Mouse (Mus musculus): ENCODE data around the gene Ahsg. TPM values are rescaled to one million over a fixed set of nuclear protein-coding genes. Genes with fewer than 3 reads are reported as not detected.

Ahsg gene
- polyA plus RNA-seq, 1 experiment from 2014 or later: 59.9 TPM

DNA sequence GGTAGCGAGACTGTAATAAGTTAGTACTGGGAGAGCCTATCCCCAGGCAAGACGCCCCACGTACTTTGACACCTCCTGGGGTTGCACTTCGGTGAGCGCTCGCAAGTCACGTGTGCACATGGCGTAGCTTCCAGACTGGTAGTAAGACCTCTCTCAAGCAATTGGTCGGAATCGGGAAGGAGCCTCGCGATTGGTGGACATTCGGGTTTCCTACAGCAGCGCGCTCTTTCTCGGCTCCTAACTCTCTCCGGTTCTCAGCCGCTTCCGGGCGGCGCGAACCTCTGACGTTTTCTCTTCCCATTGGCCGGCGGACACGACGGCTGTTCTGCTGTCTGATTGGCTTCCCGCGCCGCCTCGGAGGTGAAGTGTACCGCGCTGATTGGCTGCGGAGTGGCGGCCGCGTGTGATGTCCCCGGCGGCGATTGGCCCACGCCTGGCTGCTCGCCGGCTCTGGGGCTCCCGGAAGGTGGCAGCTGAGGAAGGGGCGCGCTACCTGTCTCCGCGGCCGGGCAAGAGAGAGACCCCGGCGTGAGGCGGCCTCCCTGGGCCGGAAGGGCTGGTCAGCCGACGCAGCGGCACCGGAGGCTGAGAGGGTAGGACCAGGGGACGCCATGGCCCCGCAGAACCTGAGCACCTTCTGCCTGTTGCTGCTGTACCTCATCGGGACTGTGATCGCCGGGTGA is 33.5 kb upstream of the Ahsg start, which contains the start of the genes Tbccd1 and Dnajb11:
Tbccd1 (minus strand) TSS at position 239 of the 683 bp plus-strand sequence.
Dnajb11 (plus strand) TSS at position 415 of the 683 bp plus-strand sequence.
- Histone ChIP-seq H3K4me2 (ENCODE audit: low read depth, low read length) (peak within 1 kb of the TSS; percentile 87), H3K27me3 (replicated peaks; ENCODE audit: control insufficient read depth, insufficient read depth, low read length) (no peaks in the 10 kb centered on the region), H3K9ac (ENCODE audit: low read depth, low read length) (peak within 1 kb of the TSS; percentile 95), H3K27ac (ENCODE audit: low read length) (peak within 1 kb of the TSS; percentile 91), H3K36me3 (ENCODE audit: control insufficient read depth, insufficient read depth, low read length) (no peaks in the 10 kb centered on the region), H3K9me3 (ENCODE audit: control insufficient read depth, low read length) (no peaks in the 10 kb centered on the region), H3K4me1 (ENCODE audit: control insufficient read depth, insufficient read depth, low read length) (peaks cover 9% of the 10 kb centered on the region), H3K4me3 (ENCODE audit: low read length) (peak within 1 kb of the TSS; percentile 99)
- under 1% methylated on average over 61 of the region's 62 CpGs for WGBS
- ATAC-seq: peak; percentile 99

- WGBS: 90% methylated on average over 8 of the region's 8 CpGs
Measured at GRCm38 (mm10) chr16:22872397-22872796, 18.7 kb upstream of the Ahsg start.

GRCm38 (mm10) chr16:22873369-22873768 is 17.7 kb upstream of the Ahsg start:
- Histone ChIP-seq H3K4me2 (ENCODE audit: low read depth, low read length) (no peak overlapping the region), H3K9me3 (ENCODE audit: control insufficient read depth, low read length) (no peaks in the 10 kb centered on the region), H3K4me3 (ENCODE audit: low read length) (no peak overlapping the region), H3K4me1 (ENCODE audit: control insufficient read depth, insufficient read depth, low read length) (no peaks in the 10 kb centered on the region), H3K27me3 (replicated peaks; ENCODE audit: control insufficient read depth, insufficient read depth, low read length) (no peaks in the 10 kb centered on the region), H3K27ac (ENCODE audit: low read length) (no peak overlapping the region), H3K9ac (ENCODE audit: low read depth, low read length) (no peak overlapping the region), H3K36me3 (ENCODE audit: control insufficient read depth, insufficient read depth, low read length) (peaks cover 10% of the 10 kb centered on the region)
- no peak for ATAC-seq
- 80% methylated on average over 4 of the region's 4 CpGs for WGBS

More at GRCm38 (mm10) chr16:22872397-22872796, 18.7 kb upstream of the Ahsg start:
- Histone ChIP-seq H3K9ac (ENCODE audit: low read depth, low read length) (no peak overlapping the region), H3K4me3 (ENCODE audit: low read length) (no peak overlapping the region), H3K27ac (ENCODE audit: low read length) (no peak overlapping the region), H3K27me3 (replicated peaks; ENCODE audit: control insufficient read depth, insufficient read depth, low read length) (no peaks in the 10 kb centered on the region), H3K36me3 (ENCODE audit: control insufficient read depth, insufficient read depth, low read length) (peaks cover 16% of the 10 kb centered on the region), H3K4me2 (ENCODE audit: low read depth, low read length) (no peak overlapping the region), H3K9me3 (ENCODE audit: control insufficient read depth, low read length) (no peaks in the 10 kb centered on the region), H3K4me1 (ENCODE audit: control insufficient read depth, insufficient read depth, low read length) (no peaks in the 10 kb centered on the region)
- no peak for ATAC-seq

- Histone ChIP-seq H3K9me3 (ENCODE audit: control insufficient read depth, low read length) (no peaks in the 10 kb centered on the region), H3K9ac (ENCODE audit: low read depth, low read length) (no peak overlapping the region), H3K27me3 (replicated peaks; ENCODE audit: control insufficient read depth, insufficient read depth, low read length) (no peaks in the 10 kb centered on the region), H3K4me3 (ENCODE audit: low read length) (no peak overlapping the region), H3K4me2 (ENCODE audit: low read depth, low read length) (no peak overlapping the region), H3K4me1 (ENCODE audit: control insufficient read depth, insufficient read depth, low read length) (no peaks in the 10 kb centered on the region), H3K36me3 (ENCODE audit: control insufficient read depth, insufficient read depth, low read length) (0 out of 2 replicates have a peak, but pooled peaks cover 4% of the 10 kb centered on the region), H3K27ac (ENCODE audit: low read length) (no peak overlapping the region)
- WGBS: 49% methylated on average over 9 of the region's 9 CpGs
- no peak for ATAC-seq
Measured at GRCm38 (mm10) chr16:22876218-22877043, 14.6 kb upstream of the Ahsg start.

- Histone ChIP-seq H3K4me3 (ENCODE audit: low read length) (no peak overlapping the region), H3K27me3 (replicated peaks; ENCODE audit: control insufficient read depth, insufficient read depth, low read length) (no peaks in the 10 kb centered on the region), H3K4me2 (ENCODE audit: low read depth, low read length) (no peak overlapping the region), H3K4me1 (ENCODE audit: control insufficient read depth, insufficient read depth, low read length) (no peaks in the 10 kb centered on the region), H3K27ac (ENCODE audit: low read length) (no peak overlapping the region), H3K36me3 (ENCODE audit: control insufficient read depth, insufficient read depth, low read length) (no peaks in the 10 kb centered on the region), H3K9ac (ENCODE audit: low read depth, low read length) (no peak overlapping the region), H3K9me3 (ENCODE audit: control insufficient read depth, low read length) (no peaks in the 10 kb centered on the region)
- ATAC-seq: no peak
- 76% methylated on average over 11 of the region's 11 CpGs for WGBS
Measured at GRCm38 (mm10) chr16:22877660-22878390, 13.3 kb upstream of the Ahsg start.

GRCm38 (mm10) chr16:22878716-22879115 is 12.4 kb upstream of the Ahsg start:
- Histone ChIP-seq H3K27ac (ENCODE audit: low read length) (no peak overlapping the region), H3K9ac (ENCODE audit: low read depth, low read length) (no peak overlapping the region), H3K4me2 (ENCODE audit: low read depth, low read length) (no peak overlapping the region), H3K27me3 (replicated peaks; ENCODE audit: control insufficient read depth, insufficient read depth, low read length) (no peaks in the 10 kb centered on the region), H3K36me3 (ENCODE audit: control insufficient read depth, insufficient read depth, low read length) (no peaks in the 10 kb centered on the region), H3K4me1 (ENCODE audit: control insufficient read depth, insufficient read depth, low read length) (no peaks in the 10 kb centered on the region), H3K9me3 (ENCODE audit: control insufficient read depth, low read length) (no peaks in the 10 kb centered on the region), H3K4me3 (ENCODE audit: low read length) (no peak overlapping the region)
- ATAC-seq: no peak
- WGBS: 82% methylated on average over 7 of the region's 7 CpGs

DNA sequence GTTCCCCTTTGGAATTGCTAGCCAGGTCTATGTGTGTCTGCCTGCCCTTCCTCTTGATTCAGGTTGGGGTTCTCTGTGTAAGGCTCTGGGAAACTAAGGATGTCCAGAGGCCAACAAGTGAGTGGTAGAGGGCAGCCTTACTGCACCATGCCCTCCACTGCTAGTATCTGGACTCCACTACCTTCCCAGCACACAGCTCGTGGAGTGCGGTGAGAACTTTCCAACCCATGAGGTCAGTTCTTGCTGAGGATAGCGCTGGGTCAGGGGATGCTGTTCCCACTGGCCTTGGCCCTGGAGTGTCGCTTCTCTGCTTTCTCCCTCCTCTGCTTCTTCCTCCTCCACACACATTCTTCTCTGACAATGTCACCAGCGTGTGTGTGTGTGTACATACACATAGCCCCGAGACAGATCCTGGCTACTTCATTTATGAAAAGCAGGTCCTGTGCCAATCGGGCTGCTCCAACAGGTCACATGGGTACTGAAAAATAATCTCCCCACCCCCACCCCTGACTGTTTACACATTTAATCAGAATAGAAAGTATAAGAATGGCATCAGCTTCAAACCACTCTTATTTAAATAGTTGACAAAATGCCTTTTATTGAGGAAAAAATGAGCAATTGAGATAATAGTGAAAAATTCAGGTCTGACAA is 11.0 kb upstream of the Ahsg start:
- Histone ChIP-seq H3K27me3 (replicated peaks; ENCODE audit: control insufficient read depth, insufficient read depth, low read length) (no peaks in the 10 kb centered on the region), H3K4me1 (ENCODE audit: control insufficient read depth, insufficient read depth, low read length) (no peaks in the 10 kb centered on the region), H3K9ac (ENCODE audit: low read depth, low read length) (no peak overlapping the region), H3K4me2 (ENCODE audit: low read depth, low read length) (no peak overlapping the region), H3K36me3 (ENCODE audit: control insufficient read depth, insufficient read depth, low read length) (no peaks in the 10 kb centered on the region), H3K9me3 (ENCODE audit: control insufficient read depth, low read length) (no peaks in the 10 kb centered on the region), H3K4me3 (ENCODE audit: low read length) (no peak overlapping the region), H3K27ac (ENCODE audit: low read length) (no peak overlapping the region)
- no peak for ATAC-seq
- WGBS: 65% methylated on average over 7 of the region's 7 CpGs

DNA sequence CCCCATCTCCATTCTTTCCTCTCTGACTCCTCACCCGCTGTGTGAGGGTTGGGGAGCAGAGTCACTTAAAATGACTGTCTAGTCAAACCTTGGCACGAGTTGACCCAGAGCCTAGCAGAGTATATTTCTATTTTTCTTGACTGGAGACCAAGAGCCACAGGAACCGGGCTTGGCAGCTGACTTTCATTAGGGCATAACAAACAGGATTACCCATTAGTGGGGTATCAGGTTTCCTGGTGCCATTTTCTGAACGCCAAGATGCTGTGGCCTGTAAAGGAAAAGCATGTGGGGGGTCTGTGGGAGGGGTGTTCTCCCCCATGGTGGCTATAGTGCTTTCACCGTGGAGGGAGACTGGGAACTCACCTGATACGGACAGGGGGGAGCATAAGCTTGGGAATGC is 10.2 kb upstream of the Ahsg start:
- H3K9me3 ChIP-seq (ENCODE audit: control insufficient read depth, low read length): no peaks in the 10 kb centered on the region
- 31% methylated on average over 6 of the region's 6 CpGs for WGBS
- H3K4me1 ChIP-seq (ENCODE audit: control insufficient read depth, insufficient read depth, low read length): no peaks in the 10 kb centered on the region
- ATAC-seq: no peak
- no peak overlapping the region for H3K4me2 ChIP-seq (ENCODE audit: low read depth, low read length)
- H3K27me3 ChIP-seq (replicated peaks; ENCODE audit: control insufficient read depth, insufficient read depth, low read length): no peaks in the 10 kb centered on the region
- H3K36me3 ChIP-seq (ENCODE audit: control insufficient read depth, insufficient read depth, low read length): no peaks in the 10 kb centered on the region
- H3K27ac ChIP-seq (ENCODE audit: low read length): no peak overlapping the region
- no peak overlapping the region for H3K9ac ChIP-seq (ENCODE audit: low read depth, low read length)
- H3K4me3 ChIP-seq (ENCODE audit: low read length): no peak overlapping the region

DNA sequence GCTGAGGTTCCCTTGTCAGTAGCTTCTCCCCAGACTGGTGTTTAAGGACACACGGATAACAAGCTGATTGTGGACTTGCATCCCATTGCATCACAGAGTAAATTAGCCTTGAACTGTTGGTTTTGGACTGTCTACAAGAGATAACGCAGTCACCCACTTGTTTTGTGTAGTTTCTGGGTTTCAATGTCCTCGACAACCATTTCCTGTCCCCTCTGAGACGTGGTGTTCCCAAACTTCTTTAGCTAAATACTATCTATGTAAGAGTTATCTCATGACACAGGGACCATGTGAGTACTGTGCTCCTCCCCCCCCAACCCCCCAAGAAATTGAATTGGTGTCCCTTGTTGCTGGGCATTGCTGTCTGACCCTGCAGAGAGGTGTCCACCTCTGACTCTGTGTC is 9.6 kb upstream of the Ahsg start:
- Histone ChIP-seq H3K9me3 (ENCODE audit: control insufficient read depth, low read length) (no peaks in the 10 kb centered on the region), H3K4me1 (ENCODE audit: control insufficient read depth, insufficient read depth, low read length) (no peaks in the 10 kb centered on the region), H3K27me3 (replicated peaks; ENCODE audit: control insufficient read depth, insufficient read depth, low read length) (no peaks in the 10 kb centered on the region), H3K36me3 (ENCODE audit: control insufficient read depth, insufficient read depth, low read length) (no peaks in the 10 kb centered on the region), H3K27ac (ENCODE audit: low read length) (no peak overlapping the region), H3K9ac (ENCODE audit: low read depth, low read length) (no peak overlapping the region), H3K4me2 (ENCODE audit: low read depth, low read length) (no peak overlapping the region), H3K4me3 (ENCODE audit: low read length) (no peak overlapping the region)
- 58% methylated on average over 4 of the region's 4 CpGs for WGBS
- no peak for ATAC-seq

All from intestine, embryonic 16.5 days (tissue).